Mouse (Mus musculus) testis, adult 2 months (tissue): ENCODE measurements around the gene Ccnd3. TPM values are rescaled to one million over a fixed set of nuclear protein-coding genes. Genes with fewer than 3 reads are reported as not detected.

Experiments used
- H3K27ac ChIP-seq: fragments of 200-500 bp; 2 replicates; pipeline ENCODE4 v1.5.1; 2012; ENCODE audit warnings: low read depth, low read length; ENCODE audit not compliant: control insufficient read depth, insufficient read depth
- H3K27me3 ChIP-seq: fragments of 200-500 bp; 2 replicates; pipeline ENCODE4 v1.6.1; 2012; ENCODE audit warnings: mild to moderate bottlenecking, low read length, moderate library complexity; ENCODE audit not compliant: control insufficient read depth, insufficient read depth
- H3K36me3 ChIP-seq: fragments of 200-500 bp; 2 replicates; pipeline ENCODE4 v1.6.1; 2012; ENCODE audit warnings: mild to moderate bottlenecking, low read length; ENCODE audit not compliant: control insufficient read depth, insufficient read depth
- H3K4me1 ChIP-seq: fragments of 200-500 bp; 2 replicates; pipeline ENCODE4 v1.6.1; 2012; ENCODE audit warnings: low read length; ENCODE audit not compliant: control insufficient read depth, insufficient read depth
- H3K4me3 ChIP-seq: fragments of 200-500 bp; 2 replicates; pipeline ENCODE4 v1.5.1; 2012; ENCODE audit warnings: low read depth, mild to moderate bottlenecking, low read length, moderate library complexity, mixed read lengths; ENCODE audit not compliant: control insufficient read depth
- CTCF ChIP-seq: fragments of 200-500 bp; IDR thresholded peaks from 2 replicates; pipeline ENCODE4 v1.5.1; 2012; ENCODE audit warnings: low read depth, mild to moderate bottlenecking, inconsistent platforms, low read length, moderate library complexity; ENCODE audit not compliant: control insufficient read depth, insufficient read depth, insufficient replicate concordance
- POLR2A ChIP-seq: fragments of 200-500 bp; IDR thresholded peaks from 2 replicates; pipeline ENCODE4 v1.6.1; 2012; ENCODE audit warnings: low read depth, mild to moderate bottlenecking, inconsistent platforms, low read length, moderate library complexity; ENCODE audit not compliant: control insufficient read depth
- polyA plus RNA-seq: library from polyadenylated mRNA; depleted of rRNA; stranded (reverse); fragments of >200 nt; gene quantifications from 2 replicates; pipeline ENCODE4 v1.2.3, GENCODE M21; 2012

Gene Ccnd3
- polyA plus RNA-seq, 1 experiment, result 253 TPM

DNA sequence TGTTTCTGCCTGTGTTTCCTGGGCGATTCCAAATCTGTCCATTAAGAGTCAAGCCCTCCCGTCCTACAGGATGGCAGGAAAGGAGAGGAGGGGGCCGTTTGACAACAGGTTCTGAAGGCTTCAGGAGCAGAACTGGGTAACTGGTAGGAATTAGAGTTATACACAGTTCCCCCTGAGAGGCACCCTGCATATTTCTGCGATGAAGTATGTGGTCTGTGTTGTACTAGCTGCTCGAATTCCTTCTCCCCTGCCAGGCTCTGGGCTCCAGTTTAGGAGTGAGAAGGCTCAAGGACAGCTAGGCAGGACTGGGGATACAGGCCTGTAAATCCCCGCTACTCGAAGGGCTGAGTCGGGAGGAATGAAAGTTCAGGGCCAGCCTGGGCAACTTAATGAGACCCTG lies 13.4 kb downstream of the Ccnd3 start:
- TF ChIP-seq CTCF, result no peak
- no peak for TF ChIP-seq POLR2A
- no peak overlapping the region for H3K4me3 ChIP-seq
- H3K27me3 ChIP-seq, result no peaks in the 10 kb centered on the region
- H3K27ac ChIP-seq, result peak overlapping the region; percentile 32; the same call in 1 of the 2 replicates
- H3K4me1 ChIP-seq, result peaks cover 3% of the 10 kb centered on the region; the same call in 1 of the 2 replicates
- no peaks in the 10 kb centered on the region for H3K36me3 ChIP-seq

DNA sequence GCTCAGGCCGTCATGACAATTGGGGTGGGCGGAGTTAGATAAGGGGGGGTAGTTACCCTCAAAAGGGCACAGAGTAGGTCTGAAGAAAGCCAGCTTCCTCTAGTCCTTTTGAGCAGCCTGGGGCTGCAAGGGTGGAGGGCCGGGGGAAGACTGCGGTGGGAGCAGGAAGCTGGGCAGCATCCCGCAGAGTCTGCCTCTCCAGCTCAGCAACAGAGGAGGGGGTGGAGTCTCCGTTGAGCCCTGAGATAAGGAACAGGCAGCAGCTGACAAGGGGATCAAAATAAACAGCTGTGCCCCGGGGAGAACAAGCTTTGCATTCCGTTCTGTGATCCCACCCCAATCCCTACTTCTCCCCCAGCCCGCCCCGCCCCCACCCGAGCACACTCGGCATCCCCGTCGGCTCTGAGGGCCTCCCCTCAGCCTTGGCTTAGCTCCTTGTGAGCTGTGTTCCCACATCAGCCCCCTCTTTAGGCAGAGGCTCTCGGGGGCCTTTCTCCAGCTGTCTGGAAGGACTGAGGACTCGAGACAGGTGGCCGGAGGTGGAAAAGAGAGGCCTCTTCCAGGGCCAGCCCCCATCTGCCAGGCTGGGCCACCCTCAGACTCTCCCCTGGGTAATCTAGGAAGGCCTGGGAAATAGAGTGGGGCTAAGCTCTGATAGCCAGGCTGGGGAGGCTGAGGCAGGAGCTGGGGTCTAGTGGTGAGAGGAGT lies 16.9 kb downstream of the Ccnd3 start:
- Histone ChIP-seq H3K4me1 (peaks cover 3% of the 10 kb centered on the region; the same call in 1 of the 2 replicates), H3K27me3 (no peaks in the 10 kb centered on the region), H3K27ac (peak overlapping the region; percentile 65; the same call in 1 of the 2 replicates), H3K36me3 (no peaks in the 10 kb centered on the region), H3K4me3 (no peak overlapping the region)
- TF ChIP-seq POLR2A (no peak), CTCF (no peak)

DNA sequence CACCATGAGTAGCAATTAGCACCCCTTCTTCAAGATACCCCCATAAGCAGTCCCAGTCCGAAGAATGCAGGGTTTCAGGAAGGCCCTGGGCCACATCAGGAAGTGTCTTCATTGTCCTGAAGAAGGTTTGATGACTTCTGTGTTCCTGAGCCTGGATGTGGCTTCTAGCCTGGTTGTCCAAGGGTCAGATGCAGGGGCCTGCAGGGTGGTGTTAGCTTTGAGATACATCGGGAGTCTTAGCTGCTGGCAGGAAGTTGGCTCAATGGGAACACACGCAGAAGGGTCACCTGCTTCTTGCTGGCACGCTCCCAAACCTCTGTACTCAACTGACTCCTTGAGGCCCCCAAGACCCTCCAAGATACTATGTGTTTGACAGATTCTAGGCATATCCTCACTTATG lies 17.7 kb downstream of the Ccnd3 start:
- H3K4me1 ChIP-seq, result peaks cover 3% of the 10 kb centered on the region; the same call in 1 of the 2 replicates
- H3K4me3 ChIP-seq, result no peak overlapping the region
- no peaks in the 10 kb centered on the region for H3K36me3 ChIP-seq
- no peak overlapping the region for H3K27ac ChIP-seq
- TF ChIP-seq CTCF (no peak), POLR2A (no peak)
- H3K27me3 ChIP-seq, result no peaks in the 10 kb centered on the region

DNA sequence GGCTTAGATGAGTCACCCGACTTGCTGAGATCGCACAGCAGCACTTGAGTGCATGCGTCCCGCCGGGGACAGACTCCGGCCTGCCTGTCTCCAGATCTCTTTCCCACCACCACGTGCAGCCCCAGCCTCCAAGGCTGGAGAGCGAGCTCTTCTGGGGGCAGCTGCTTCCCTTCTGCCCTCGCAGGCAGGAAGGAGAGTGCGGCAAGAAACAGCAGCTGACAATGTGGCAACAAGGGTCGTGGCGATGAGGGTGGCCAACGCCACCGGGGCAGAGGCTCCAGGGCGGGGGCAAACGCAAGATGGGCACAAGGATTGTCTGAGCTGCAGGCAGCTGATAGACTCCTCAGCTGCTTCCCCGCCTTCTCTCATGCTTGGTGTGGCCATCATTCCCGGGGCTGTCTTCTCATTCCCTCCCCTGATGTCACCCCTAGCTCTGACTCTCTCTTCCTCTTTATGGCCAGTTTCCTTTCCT lies 18.4 kb downstream of the Ccnd3 start:
- Histone ChIP-seq H3K27ac (no peak overlapping the region; the same call in 1 of the 2 replicates), H3K4me1 (peaks cover 3% of the 10 kb centered on the region; the same call in 1 of the 2 replicates), H3K36me3 (no peaks in the 10 kb centered on the region), H3K4me3 (no peak overlapping the region), H3K27me3 (no peaks in the 10 kb centered on the region)
- TF ChIP-seq POLR2A, result no peak
- TF ChIP-seq CTCF, result no peak

DNA sequence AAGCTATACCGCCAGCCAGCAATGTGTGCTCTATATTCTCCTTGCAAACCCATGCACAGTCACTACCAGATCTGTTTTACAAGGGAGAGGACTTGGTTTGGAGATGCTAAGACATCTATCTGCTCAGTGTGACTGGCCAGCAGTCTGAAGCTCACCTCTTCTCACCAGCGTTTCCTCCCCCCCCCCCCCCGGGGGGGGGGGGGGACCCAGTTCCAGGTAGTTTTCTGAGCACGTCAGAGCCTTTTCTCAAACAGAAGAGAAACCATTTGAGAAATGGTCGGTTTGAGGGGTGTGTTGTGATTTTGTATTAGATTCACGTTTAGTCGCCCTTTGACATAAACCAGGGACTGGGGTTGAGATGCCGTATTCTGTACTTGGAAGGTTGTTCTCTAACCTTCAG lies 19.2 kb downstream of the Ccnd3 start:
- Histone ChIP-seq H3K27me3 (no peaks in the 10 kb centered on the region), H3K27ac (no peak overlapping the region), H3K4me1 (peaks cover 3% of the 10 kb centered on the region; the same call in 1 of the 2 replicates), H3K36me3 (no peaks in the 10 kb centered on the region), H3K4me3 (no peak overlapping the region)
- TF ChIP-seq POLR2A, result no peak
- TF ChIP-seq CTCF, result no peak

DNA sequence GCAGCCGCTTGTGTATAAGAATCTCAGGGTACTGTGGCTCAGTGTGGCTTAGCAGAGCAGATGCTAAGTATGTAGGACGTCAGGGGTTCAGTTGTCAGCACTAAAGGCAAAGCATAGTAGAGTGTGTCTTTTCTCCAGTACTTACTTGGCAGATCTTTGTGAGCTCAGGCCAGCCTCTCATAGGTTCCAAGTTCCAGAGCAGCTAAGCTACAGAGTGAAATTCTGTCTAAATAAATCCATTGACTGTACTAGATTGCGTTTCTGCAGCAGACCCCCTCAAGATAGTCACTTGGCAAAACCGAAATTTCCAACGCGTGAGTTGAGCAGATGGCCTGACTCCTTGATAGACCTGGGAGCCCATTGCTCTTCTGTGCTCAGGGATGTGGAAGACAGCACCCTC lies 20.1 kb downstream of the Ccnd3 start:
- no peaks in the 10 kb centered on the region for H3K36me3 ChIP-seq
- no peaks in the 10 kb centered on the region for H3K27me3 ChIP-seq
- peaks cover 3% of the 10 kb centered on the region; the same call in 1 of the 2 replicates for H3K4me1 ChIP-seq
- TF ChIP-seq POLR2A, result no peak
- no peak for TF ChIP-seq CTCF
- no peak overlapping the region for H3K27ac ChIP-seq
- H3K4me3 ChIP-seq, result no peak overlapping the region

DNA sequence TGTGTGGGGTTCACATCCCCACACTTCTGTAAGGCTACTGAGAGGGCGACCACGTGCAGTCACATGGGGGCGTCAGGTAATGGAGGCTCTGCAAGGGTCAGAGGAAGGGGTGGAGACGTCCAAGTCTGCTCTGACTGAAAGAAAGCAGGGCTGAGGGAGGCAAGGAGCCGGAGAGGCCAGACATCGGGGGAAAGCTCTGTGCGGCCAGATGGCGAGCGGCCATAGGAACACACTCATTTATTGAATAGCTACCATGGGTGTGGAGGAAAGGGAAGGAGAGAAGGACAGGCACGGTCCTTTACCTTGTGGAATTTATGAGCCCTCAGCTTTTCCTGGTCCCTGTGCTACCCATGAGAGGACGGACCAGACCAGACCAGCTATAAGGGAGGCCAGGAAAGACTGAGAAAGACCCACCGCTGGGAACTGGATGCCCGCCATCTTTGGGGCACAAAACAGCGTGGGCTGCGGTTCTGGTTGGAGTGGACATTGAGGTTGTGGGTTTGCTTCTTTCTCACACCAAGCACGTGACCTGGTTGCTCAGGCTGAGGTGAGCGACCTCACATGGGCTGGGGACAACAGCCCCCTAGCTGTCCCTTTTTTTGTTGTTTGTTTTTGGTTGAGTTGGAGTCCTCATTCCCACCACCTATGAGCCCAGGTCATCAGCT lies 22.1 kb downstream of the Ccnd3 start:
- Histone ChIP-seq H3K27me3 (no peaks in the 10 kb centered on the region), H3K4me1 (no peaks in the 10 kb centered on the region; the same call in 1 of the 2 replicates), H3K36me3 (no peaks in the 10 kb centered on the region), H3K4me3 (no peak overlapping the region), H3K27ac (no peak overlapping the region)
- TF ChIP-seq CTCF (no peak), POLR2A (no peak)
